Mouse (Mus musculus): Measurements from ENCODE around the gene Olfr913. TPM values are rescaled to one million over a fixed set of nuclear protein-coding genes. Genes with fewer than 3 reads are reported as not detected.

Gene Olfr913
- not detected in 2 replicates for polyA plus RNA-seq (2016; fragmentation: Nextera tagmentation; extraction: Ambion mirVana)

DNA sequence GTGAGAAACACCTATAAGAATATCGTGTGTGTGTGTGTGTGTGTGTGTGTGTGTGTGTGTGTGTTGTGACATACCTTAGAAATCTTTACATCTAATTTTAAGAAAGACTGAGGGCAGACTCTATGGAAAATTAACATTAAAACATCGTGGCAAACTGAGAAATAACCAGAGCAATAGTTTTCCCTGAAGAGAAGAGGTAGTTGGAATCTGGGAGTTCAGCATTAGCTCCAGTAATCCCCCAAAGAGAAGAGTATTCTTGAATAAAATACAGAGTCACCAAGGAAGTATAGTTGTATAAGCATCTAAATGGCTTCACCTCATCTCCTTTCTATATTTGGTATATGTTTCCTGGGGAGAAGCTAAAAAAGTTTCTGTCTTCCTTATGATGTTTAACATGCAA lies at the start of gene Olfr913:
Olfr913 (plus strand) TSS at position 301 of the 400 bp plus-strand sequence.
- WGBS (ENCODE audit: insufficient replicate concordance): 19% methylated on average over 2 of the region's 2 CpGs
- Histone ChIP-seq H3K9me3 (replicated peaks) (no peaks in the 10 kb centered on the region), H3K4me1 (no peaks in the 10 kb centered on the region), H3K9ac (no peak within 1 kb of the TSS), H3K27ac (no peak within 1 kb of the TSS), H3K4me2 (no peak within 1 kb of the TSS), H3K4me3 (no peak within 1 kb of the TSS), H3K36me3 (no peaks in the 10 kb centered on the region), H3K27me3 (replicated peaks) (no peaks in the 10 kb centered on the region)
- no peak for ATAC-seq

DNA sequence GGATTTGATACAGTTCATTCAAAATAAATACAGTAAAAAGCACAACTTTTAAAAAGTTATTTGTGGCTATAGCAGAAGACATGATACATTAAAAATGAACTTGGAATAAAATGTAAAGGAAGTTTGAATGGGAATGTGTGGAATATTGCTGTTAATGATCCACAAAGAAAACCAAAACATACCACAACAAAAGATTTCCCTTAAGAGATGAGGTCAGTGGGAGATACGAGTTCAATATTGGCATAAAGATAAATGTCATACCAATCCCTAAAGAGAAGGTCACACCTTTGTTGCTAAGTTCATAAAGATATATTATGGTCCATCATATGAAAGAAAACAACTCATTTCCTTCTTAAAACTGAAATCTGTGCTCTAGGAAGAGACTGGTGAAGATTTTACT lies 12.7 kb upstream of the Olfr913 start, which contains the start of gene Olfr912:
Olfr912 (plus strand) TSS at position 301 of the 400 bp plus-strand sequence.
- Histone ChIP-seq H3K36me3 (no peaks in the 10 kb centered on the region), H3K27ac (no peak within 1 kb of the TSS), H3K27me3 (replicated peaks) (no peaks in the 10 kb centered on the region), H3K4me1 (no peaks in the 10 kb centered on the region), H3K4me3 (no peak within 1 kb of the TSS), H3K9ac (no peak within 1 kb of the TSS), H3K4me2 (no peak within 1 kb of the TSS), H3K9me3 (replicated peaks) (no peaks in the 10 kb centered on the region)
- WGBS (ENCODE audit: insufficient replicate concordance): 47% methylated on average over 1 of the region's 1 CpGs
- ATAC-seq: no peak

DNA sequence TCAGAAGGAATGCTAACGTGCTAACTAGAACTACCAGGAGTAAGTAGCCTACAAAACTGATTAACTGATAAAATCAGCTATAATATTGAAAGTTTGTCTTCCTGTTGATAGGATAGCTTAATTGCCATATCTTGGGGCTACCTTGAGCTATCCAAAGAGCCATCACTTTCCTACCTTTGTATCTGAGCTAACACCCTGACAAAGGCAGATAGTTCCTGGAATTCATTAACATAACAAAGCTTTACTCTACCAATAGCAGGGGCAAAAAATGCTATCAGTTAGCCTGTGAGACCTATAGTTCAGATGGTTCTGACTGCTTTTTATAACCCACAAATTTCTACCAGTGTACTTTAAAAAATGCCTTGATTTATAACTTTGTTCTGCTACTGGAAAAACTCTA lies 1.5 kb upstream of the Olfr913 start:
- H3K9me3 ChIP-seq (replicated peaks): no peaks in the 10 kb centered on the region
- no peaks in the 10 kb centered on the region for H3K27me3 ChIP-seq (replicated peaks)
- H3K4me3 ChIP-seq: no peak overlapping the region
- no peak overlapping the region for H3K4me2 ChIP-seq
- no peaks in the 10 kb centered on the region for H3K36me3 ChIP-seq
- no peaks in the 10 kb centered on the region for H3K4me1 ChIP-seq
- 33% methylated on average over 1 of the region's 1 CpGs for WGBS (ENCODE audit: insufficient replicate concordance)
- no peak overlapping the region for H3K9ac ChIP-seq
- no peak overlapping the region for H3K27ac ChIP-seq
- ATAC-seq: no peak

DNA sequence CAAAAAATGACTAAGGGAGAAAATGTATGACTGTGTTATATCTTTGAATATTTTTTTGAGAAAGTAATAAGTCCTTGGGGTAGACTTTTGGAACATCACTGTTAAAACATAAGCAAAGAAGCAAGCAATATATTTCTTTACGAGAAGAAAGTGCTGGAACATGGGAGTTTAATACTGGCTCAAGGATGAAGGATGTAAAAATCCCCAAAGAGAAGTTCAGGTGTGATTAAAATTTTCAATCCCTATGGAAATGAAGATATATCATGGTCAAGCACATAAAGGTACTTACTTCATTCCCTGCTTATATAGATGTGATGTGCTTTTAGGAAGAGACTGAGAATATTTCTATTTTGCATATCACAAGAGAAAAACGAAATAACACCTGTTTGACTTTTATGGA lies 12.2 kb downstream of the Olfr913 start, which contains the start of gene Olfr914:
Olfr914 (plus strand) TSS at position 301 of the 400 bp plus-strand sequence.
- Histone ChIP-seq H3K4me1 (no peaks in the 10 kb centered on the region), H3K9ac (no peak within 1 kb of the TSS), H3K9me3 (replicated peaks) (no peaks in the 10 kb centered on the region), H3K27ac (no peak within 1 kb of the TSS), H3K4me2 (no peak within 1 kb of the TSS), H3K27me3 (replicated peaks) (no peaks in the 10 kb centered on the region), H3K36me3 (no peaks in the 10 kb centered on the region), H3K4me3 (no peak within 1 kb of the TSS)
- 36% methylated on average over 2 of the region's 2 CpGs for WGBS (ENCODE audit: insufficient replicate concordance)
- no peak for ATAC-seq

DNA sequence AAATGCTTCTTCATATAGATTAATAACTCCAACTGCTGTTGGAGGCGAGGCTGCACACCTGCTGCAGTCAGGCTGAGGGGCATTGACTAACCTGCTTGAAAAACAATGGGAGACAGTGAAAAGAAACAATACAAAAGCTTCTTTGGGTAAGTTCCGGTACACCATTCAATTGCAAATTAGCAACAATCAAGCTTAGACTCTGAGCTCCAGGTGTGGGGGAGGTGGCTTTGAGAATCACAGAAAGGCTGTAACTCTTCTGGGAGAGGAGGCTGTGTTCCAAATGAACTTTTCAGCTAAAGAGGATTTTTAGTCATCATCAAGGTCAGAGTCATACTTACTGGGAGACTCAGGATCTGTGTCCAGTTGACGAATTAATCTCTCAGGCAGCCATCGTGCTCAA lies 39.8 kb downstream of the Olfr913 start:
- Histone ChIP-seq H3K4me3 (no peak overlapping the region), H3K9ac (no peak overlapping the region), H3K36me3 (no peaks in the 10 kb centered on the region), H3K9me3 (replicated peaks) (0 out of 2 replicates have a peak, but pooled peaks cover 3% of the 10 kb centered on the region), H3K27ac (no peak overlapping the region), H3K4me2 (no peak overlapping the region), H3K4me1 (no peaks in the 10 kb centered on the region), H3K27me3 (replicated peaks) (no peaks in the 10 kb centered on the region)
- ATAC-seq: no peak
- WGBS (ENCODE audit: insufficient replicate concordance): 72% methylated on average over 4 of the region's 4 CpGs

Other genes starting within 250 kb of the Olfr913 start
- not detected in 2 replicates for gene Olfr898, start 244.3 kb upstream of the Olfr913 start, polyA plus RNA-seq (2016; fragmentation: Nextera tagmentation; extraction: Ambion mirVana)
- not detected in 2 replicates for gene Olfr250, start 225.9 kb upstream of the Olfr913 start, polyA plus RNA-seq (2016; fragmentation: Nextera tagmentation; extraction: Ambion mirVana)
- not detected in 2 replicates for gene Olfr251, start 215.7 kb upstream of the Olfr913 start, polyA plus RNA-seq (2016; fragmentation: Nextera tagmentation; extraction: Ambion mirVana)
- not detected in 2 replicates for gene Olfr147, start 191.1 kb upstream of the Olfr913 start, polyA plus RNA-seq (2016; fragmentation: Nextera tagmentation; extraction: Ambion mirVana)
- not detected in 2 replicates for gene Olfr901, start 163.3 kb upstream of the Olfr913 start, polyA plus RNA-seq (2016; fragmentation: Nextera tagmentation; extraction: Ambion mirVana)
- not detected in 2 replicates for gene Olfr902, start 145.1 kb upstream of the Olfr913 start, polyA plus RNA-seq (2016; fragmentation: Nextera tagmentation; extraction: Ambion mirVana)
- not detected in 2 replicates for gene Olfr904, start 129.6 kb upstream of the Olfr913 start, polyA plus RNA-seq (2016; fragmentation: Nextera tagmentation; extraction: Ambion mirVana)
- gene Olfr905, start 121.7 kb upstream of the Olfr913 start, polyA plus RNA-seq (2016; fragmentation: Nextera tagmentation; extraction: Ambion mirVana): not detected in 2 replicates
- gene Olfr906, start 105.7 kb upstream of the Olfr913 start, polyA plus RNA-seq (2016; fragmentation: Nextera tagmentation; extraction: Ambion mirVana): not detected in 2 replicates
- not detected in 2 replicates for gene Olfr907, start 97.0 kb upstream of the Olfr913 start, polyA plus RNA-seq (2016; fragmentation: Nextera tagmentation; extraction: Ambion mirVana)
- not detected in 2 replicates for gene Olfr911-ps1, start 71.2 kb upstream of the Olfr913 start, polyA plus RNA-seq (2016; fragmentation: Nextera tagmentation; extraction: Ambion mirVana)
- gene Olfr910, start 54.9 kb upstream of the Olfr913 start, polyA plus RNA-seq (2016; fragmentation: Nextera tagmentation; extraction: Ambion mirVana): not detected in 2 replicates
- not detected in 2 replicates for gene Olfr912, start 12.6 kb upstream of the Olfr913 start, polyA plus RNA-seq (2016; fragmentation: Nextera tagmentation; extraction: Ambion mirVana)
- gene Olfr914, start 12.3 kb downstream of the Olfr913 start, polyA plus RNA-seq (2016; fragmentation: Nextera tagmentation; extraction: Ambion mirVana): not detected in 2 replicates
- gene Olfr916, start 67.1 kb downstream of the Olfr913 start, polyA plus RNA-seq (2016; fragmentation: Nextera tagmentation; extraction: Ambion mirVana): not detected in 2 replicates
- gene Olfr917, start 73.1 kb downstream of the Olfr913 start, polyA plus RNA-seq (2016; fragmentation: Nextera tagmentation; extraction: Ambion mirVana): not detected in 2 replicates
- not detected in 2 replicates for gene Olfr918, start 81.8 kb downstream of the Olfr913 start, polyA plus RNA-seq (2016; fragmentation: Nextera tagmentation; extraction: Ambion mirVana)
- not detected in 2 replicates for gene Olfr919, start 110.9 kb downstream of the Olfr913 start, polyA plus RNA-seq (2016; fragmentation: Nextera tagmentation; extraction: Ambion mirVana)
- 9.0 and 9.2 TPM in 2 replicates for gene Vwa5a, start 125.5 kb downstream of the Olfr913 start, polyA plus RNA-seq (2016; fragmentation: Nextera tagmentation; extraction: Ambion mirVana)
- gene Olfr920, start 159.5 kb downstream of the Olfr913 start, polyA plus RNA-seq (2016; fragmentation: Nextera tagmentation; extraction: Ambion mirVana): not detected in 2 replicates
- gene Olfr921, start 180.3 kb downstream of the Olfr913 start, polyA plus RNA-seq (2016; fragmentation: Nextera tagmentation; extraction: Ambion mirVana): not detected in 2 replicates
- not detected in 2 replicates for gene Olfr922, start 221.9 kb downstream of the Olfr913 start, polyA plus RNA-seq (2016; fragmentation: Nextera tagmentation; extraction: Ambion mirVana)
- gene Olfr923, start 233.8 kb downstream of the Olfr913 start, polyA plus RNA-seq (2016; fragmentation: Nextera tagmentation; extraction: Ambion mirVana): not detected in 2 replicates

Data from liver, embryonic 12.5 days (tissue).